Mouse (Mus musculus) megakaryocyte, embryonic 14.5 days (primary cell): Measurements from ENCODE around the gene Tmem175. TPM values are rescaled to one million over a fixed set of nuclear protein-coding genes. Genes with fewer than 3 reads are reported as not detected.

Source experiments
- H3K27me3 ChIP-seq: replicated peaks from 2 replicates; pipeline ENCODE3; 2012; ENCODE audit warnings: inconsistent platforms
- H3K36me3 ChIP-seq: replicated peaks from 2 replicates; pipeline ENCODE3; 2012; ENCODE audit warnings: low read length, inconsistent platforms, mixed read lengths
- H3K4me1 ChIP-seq: 2 replicates; pipeline ENCODE4 v1.6.1; 2012; ENCODE audit warnings: inconsistent platforms
- H3K4me3 ChIP-seq: replicated peaks from 2 replicates; pipeline ENCODE3; 2012; ENCODE audit warnings: moderate library complexity, mild to moderate bottlenecking, inconsistent platforms
- H3K9me3 ChIP-seq: 2 replicates; pipeline ENCODE4 v1.6.1; 2012; ENCODE audit warnings: inconsistent platforms
- FLI1 ChIP-seq: IDR thresholded peaks from 2 replicates; pipeline ENCODE4 v1.6.1; 2012; ENCODE audit warnings: low read length, inconsistent platforms, mixed read lengths
- GATA1 ChIP-seq: IDR thresholded peaks from 3 replicates; pipeline ENCODE4 v1.6.1; 2012; ENCODE audit warnings: mixed read lengths, low read length, inconsistent platforms, borderline replicate concordance
- polyA plus RNA-seq: library from polyadenylated mRNA; stranded (reverse); fragments of >175 nt; gene quantifications from 2 replicates; pipeline ENCODE4 v1.2.3, GENCODE M21; 2012; ENCODE audit warnings: low replicate concordance; ENCODE audit not compliant: insufficient read depth

Tmem175 gene
- polyA plus RNA-seq, 1 experiment = 2.8 TPM

DNA sequence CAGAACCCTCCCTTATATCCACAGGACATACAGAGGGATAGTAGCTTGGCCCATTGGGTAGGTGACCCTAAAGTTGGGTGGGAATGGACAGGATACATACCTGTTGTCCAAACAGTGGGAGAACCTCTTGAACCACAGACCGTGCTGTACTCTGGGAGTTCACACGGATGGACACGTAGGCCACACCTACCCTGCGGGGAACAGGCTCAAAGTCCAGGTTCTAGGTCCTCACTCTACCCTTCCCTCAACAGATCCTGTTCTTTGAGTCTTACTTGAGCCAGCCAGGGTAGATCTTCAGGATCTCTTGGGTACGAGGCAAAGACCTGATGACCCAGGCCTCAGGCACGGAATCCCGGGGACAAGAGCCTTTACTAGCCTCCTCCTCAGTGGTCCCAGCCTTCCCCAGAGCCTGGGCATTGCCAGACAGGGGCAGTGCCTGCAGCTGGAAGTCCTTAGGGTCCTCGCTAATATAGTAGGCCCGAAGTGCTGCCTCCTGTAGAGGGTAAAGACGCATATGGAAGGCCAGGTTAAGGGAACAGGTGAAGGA is 24.9 kb downstream of the Tmem175 start:
- Histone ChIP-seq H3K4me3 (no peak overlapping the region), H3K9me3 (no peaks in the 10 kb centered on the region), H3K27me3 (no peaks in the 10 kb centered on the region), H3K36me3 (peaks cover 96% of the 10 kb centered on the region), H3K4me1 (peaks cover 16% of the 10 kb centered on the region)
- TF ChIP-seq FLI1 (no peak), GATA1 (no peak)

GRCm38 (mm10) chr5:108655381-108655780 is 25.8 kb downstream of the Tmem175 start:
- no peaks in the 10 kb centered on the region for H3K27me3 ChIP-seq
- peaks cover 87% of the 10 kb centered on the region for H3K36me3 ChIP-seq
- no peaks in the 10 kb centered on the region for H3K9me3 ChIP-seq
- TF ChIP-seq GATA1 (no peak), FLI1 (no peak)
- H3K4me1 ChIP-seq = peaks cover 24% of the 10 kb centered on the region
- no peak overlapping the region for H3K4me3 ChIP-seq

DNA sequence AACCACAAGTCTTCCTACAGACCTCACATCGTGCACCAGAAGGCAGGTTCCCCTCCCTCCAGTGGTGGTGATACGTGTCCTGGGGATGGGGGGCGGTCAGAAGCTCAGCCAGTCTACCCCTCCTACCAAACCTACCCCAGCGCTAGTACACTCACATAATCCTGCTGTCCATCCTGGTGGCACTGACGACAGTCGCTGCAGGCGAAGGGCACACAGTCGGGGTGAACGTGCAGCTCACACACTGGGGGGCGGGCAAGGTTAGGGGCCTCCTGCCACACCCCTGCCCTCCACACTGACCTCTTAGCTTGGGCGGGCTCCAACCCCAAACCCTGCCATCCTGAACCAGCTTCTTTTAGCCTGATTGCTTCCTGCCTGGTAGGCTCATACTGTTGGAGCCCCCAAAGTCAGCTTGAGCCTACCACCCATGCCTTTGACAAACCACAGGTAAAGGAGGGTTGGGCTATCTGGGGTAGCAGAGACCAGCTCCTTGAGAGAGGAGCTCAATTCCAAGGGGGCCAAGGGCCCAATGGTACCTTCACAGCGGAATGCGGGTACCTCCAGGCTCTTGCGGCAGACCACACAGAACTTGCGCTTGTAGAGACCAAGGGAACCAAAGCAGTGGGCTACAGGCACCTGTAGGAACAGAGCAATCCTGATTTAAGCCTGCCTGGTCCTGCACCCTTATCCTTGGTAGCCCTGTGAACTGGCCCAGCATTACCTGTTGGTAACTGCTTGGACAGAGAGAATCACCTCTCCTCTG is 26.5 kb downstream of the Tmem175 start:
- Histone ChIP-seq H3K4me3 (no peak overlapping the region), H3K36me3 (peaks cover 80% of the 10 kb centered on the region), H3K4me1 (peaks cover 28% of the 10 kb centered on the region), H3K27me3 (no peaks in the 10 kb centered on the region), H3K9me3 (no peaks in the 10 kb centered on the region)
- TF ChIP-seq GATA1 (no peak), FLI1 (no peak)

GRCm38 (mm10) chr5:108657406-108657805 is 27.8 kb downstream of the Tmem175 start:
- Histone ChIP-seq H3K9me3 (no peaks in the 10 kb centered on the region), H3K36me3 (peaks cover 67% of the 10 kb centered on the region), H3K4me3 (no peak overlapping the region), H3K27me3 (no peaks in the 10 kb centered on the region), H3K4me1 (peaks cover 30% of the 10 kb centered on the region)
- TF ChIP-seq GATA1 (no peak), FLI1 (no peak)

DNA sequence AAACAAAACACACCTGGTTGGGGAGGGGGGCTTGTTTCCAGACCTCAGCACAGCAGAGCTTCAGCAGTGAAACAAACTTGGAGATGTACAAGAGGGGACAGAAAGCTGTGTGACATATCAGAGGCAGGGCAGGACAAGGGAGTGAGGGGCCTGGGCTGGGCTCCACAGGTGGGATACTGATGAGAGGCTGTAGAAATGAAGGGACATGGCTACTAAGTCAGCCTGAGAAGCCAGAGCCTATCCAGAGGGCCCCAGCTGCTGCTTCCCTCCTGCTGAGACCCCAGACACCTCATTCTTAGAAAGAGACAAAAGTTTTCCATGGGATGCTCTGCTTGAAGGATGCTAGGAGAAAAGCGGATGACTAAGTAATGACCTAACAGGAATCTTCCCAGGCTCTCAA is 29.0 kb downstream of the Tmem175 start:
- Histone ChIP-seq H3K4me3 (no peak overlapping the region), H3K27me3 (no peaks in the 10 kb centered on the region), H3K9me3 (no peaks in the 10 kb centered on the region), H3K36me3 (peaks cover 55% of the 10 kb centered on the region), H3K4me1 (peaks cover 30% of the 10 kb centered on the region)
- TF ChIP-seq FLI1 (no peak), GATA1 (no peak)

GRCm38 (mm10) chr5:108659698-108660631 is 30.4 kb downstream of the Tmem175 start, which contains the start of gene Idua:
Idua (plus strand) TSS chr5:108660331.
- H3K36me3 ChIP-seq = peaks cover 41% of the 10 kb centered on the region
- TF ChIP-seq GATA1 (no peak), FLI1 (no peak)
- H3K27me3 ChIP-seq = no peaks in the 10 kb centered on the region
- H3K4me1 ChIP-seq = peaks cover 38% of the 10 kb centered on the region
- H3K9me3 ChIP-seq = no peaks in the 10 kb centered on the region
- peak within 1 kb of the TSS; percentile 99 for H3K4me3 ChIP-seq

GRCm38 (mm10) chr5:108660632-108661268 is 31.2 kb downstream of the Tmem175 start:
- peaks cover 33% of the 10 kb centered on the region for H3K36me3 ChIP-seq
- peaks cover 40% of the 10 kb centered on the region for H3K4me1 ChIP-seq
- H3K27me3 ChIP-seq = no peaks in the 10 kb centered on the region
- TF ChIP-seq FLI1 = no peak
- TF ChIP-seq GATA1 = no peak
- H3K9me3 ChIP-seq = no peaks in the 10 kb centered on the region
- peak overlapping the region; percentile 99 for H3K4me3 ChIP-seq

- H3K4me3 ChIP-seq = no peak overlapping the region
- H3K36me3 ChIP-seq = peaks cover 13% of the 10 kb centered on the region
- H3K4me1 ChIP-seq = peaks cover 42% of the 10 kb centered on the region
- no peak for TF ChIP-seq GATA1
- TF ChIP-seq FLI1 = no peak
- no peaks in the 10 kb centered on the region for H3K9me3 ChIP-seq
- no peaks in the 10 kb centered on the region for H3K27me3 ChIP-seq
Measured at GRCm38 (mm10) chr5:108662772-108663171, 33.2 kb downstream of the Tmem175 start.

DNA sequence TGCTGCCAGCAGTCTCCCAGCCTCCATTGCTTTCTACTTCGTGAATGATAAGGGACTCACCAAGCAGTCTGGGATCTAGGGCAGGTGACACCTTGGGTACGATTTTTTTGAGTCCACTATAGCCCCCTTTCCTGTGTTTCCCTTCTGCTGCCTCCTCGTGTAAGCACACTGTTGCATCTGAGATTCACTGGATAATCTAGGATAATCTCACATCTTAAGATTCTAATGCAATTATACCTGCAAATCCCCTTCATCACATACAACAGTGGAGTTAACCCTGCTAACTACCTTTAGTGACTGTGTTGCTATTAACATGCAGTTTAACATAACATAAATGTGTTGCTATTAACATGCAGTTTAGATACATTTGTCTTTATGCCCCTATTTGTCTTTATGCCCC is 35.5 kb downstream of the Tmem175 start:
- Histone ChIP-seq H3K9me3 (no peaks in the 10 kb centered on the region), H3K27me3 (no peaks in the 10 kb centered on the region), H3K4me3 (no peak overlapping the region), H3K4me1 (peaks cover 41% of the 10 kb centered on the region), H3K36me3 (no peaks in the 10 kb centered on the region)
- no peak for TF ChIP-seq GATA1
- TF ChIP-seq FLI1 = no peak
